Mouse (Mus musculus) ES-E14 (cell line): ENCODE data around the gene Mfn1. TPM values are rescaled to one million over a fixed set of nuclear protein-coding genes. Genes with fewer than 3 reads are reported as not detected.

ENCODE experiments used
- DNase-seq: peaks from one replicate; pipeline ENCODE4 v3.0.0-alpha.2; 2013; ENCODE audit warnings: low read depth, low spot score
- H3K27ac ChIP-seq: 2 replicates; pipeline ENCODE4 v1.5.1; 2012; ENCODE audit warnings: low read depth, mild to moderate bottlenecking, low read length, moderate library complexity, mixed read lengths; ENCODE audit not compliant: poor library complexity, insufficient read depth, severe bottlenecking
- H3K36me3 ChIP-seq: 2 replicates; pipeline ENCODE4 v1.6.1; 2012; ENCODE audit warnings: mild to moderate bottlenecking, low read length, moderate library complexity, mixed read lengths; ENCODE audit not compliant: control insufficient read depth, poor library complexity, insufficient read depth, severe bottlenecking
- H3K4me1 ChIP-seq, 2 experiments: fragments of 150-350 bp in 1 of 2; sonication (generic) in 1 of 2; 2 replicates each; pipeline ENCODE4 v1.6.1; 2012; ENCODE audit warnings: low read length in 2 of 2, mild to moderate bottlenecking in 1 of 2, mixed read lengths in 1 of 2; ENCODE audit not compliant: control insufficient read depth in 2 of 2, insufficient read depth in 2 of 2, poor library complexity in 1 of 2
- H3K4me3 ChIP-seq, 2 experiments: fragments of 150-350 bp in 1 of 2; sonication (generic) in 1 of 2; 2 replicates each; pipeline ENCODE4 v1.5.1; 2012; ENCODE audit warnings: low read length in 2 of 2, low read depth in 1 of 2, mild to moderate bottlenecking in 1 of 2, mixed read lengths in 1 of 2; ENCODE audit not compliant: insufficient read depth in 1 of 2, poor library complexity in 1 of 2, severe bottlenecking in 1 of 2
- H3K9ac ChIP-seq: 2 replicates; pipeline ENCODE4 v1.6.1; 2012; ENCODE audit warnings: low read depth, mild to moderate bottlenecking, low read length, mixed read lengths; ENCODE audit not compliant: poor library complexity, insufficient read depth, severe bottlenecking
- H3K9me3 ChIP-seq: fragments of 150-350 bp; sonication (generic); 2 replicates; pipeline ENCODE4 v1.6.1; 2012; ENCODE audit warnings: low read depth, mild to moderate bottlenecking, low read length; ENCODE audit not compliant: control insufficient read depth, insufficient read depth
- CHD2 ChIP-seq: IDR thresholded peaks from 2 replicates; pipeline ENCODE4 v1.6.1; 2014; ENCODE audit warnings: mild to moderate bottlenecking, low read depth, low read length, inconsistent platforms
- HCFC1 ChIP-seq: IDR thresholded peaks from 2 replicates; pipeline ENCODE4 v1.6.1; 2012; ENCODE audit warnings: low read length, inconsistent platforms, borderline replicate concordance; ENCODE audit not compliant: insufficient read depth
- MAFK ChIP-seq: IDR thresholded peaks from 2 replicates; pipeline ENCODE4 v1.6.1; 2014; ENCODE audit warnings: mild to moderate bottlenecking, low read depth, low read length, inconsistent platforms; ENCODE audit not compliant: insufficient read depth
- ZC3H11A ChIP-seq: IDR thresholded peaks from 2 replicates; pipeline ENCODE4 v1.6.1; 2012; ENCODE audit warnings: low read depth, mild to moderate bottlenecking, inconsistent platforms, low read length, borderline replicate concordance
- ZNF384 ChIP-seq: IDR thresholded peaks from 2 replicates; pipeline ENCODE4 v1.6.1; 2012; ENCODE audit warnings: low read depth, low read length, inconsistent platforms
- in situ Hi-C, 2 experiments: fragments of 600-800 bp; cut with MboI; formaldehyde crosslinking; loops; one replicate each; pipeline ENCODE4 v1.15.1; 2025; ENCODE audit warnings: low sequenced_read_pairs in 2 of 2, inconsistent platforms in 1 of 2; ENCODE audit not compliant: unreplicated experiment in 2 of 2
- total RNA-seq: library from RNA; depleted of rRNA; stranded (reverse); fragments of 300-350 nt; gene quantifications from 2 replicates; pipeline ENCODE4 v1.2.3, GENCODE M21; 2012

The Mfn1 gene
- total RNA-seq, 1 experiment: 35.1 TPM

DNA sequence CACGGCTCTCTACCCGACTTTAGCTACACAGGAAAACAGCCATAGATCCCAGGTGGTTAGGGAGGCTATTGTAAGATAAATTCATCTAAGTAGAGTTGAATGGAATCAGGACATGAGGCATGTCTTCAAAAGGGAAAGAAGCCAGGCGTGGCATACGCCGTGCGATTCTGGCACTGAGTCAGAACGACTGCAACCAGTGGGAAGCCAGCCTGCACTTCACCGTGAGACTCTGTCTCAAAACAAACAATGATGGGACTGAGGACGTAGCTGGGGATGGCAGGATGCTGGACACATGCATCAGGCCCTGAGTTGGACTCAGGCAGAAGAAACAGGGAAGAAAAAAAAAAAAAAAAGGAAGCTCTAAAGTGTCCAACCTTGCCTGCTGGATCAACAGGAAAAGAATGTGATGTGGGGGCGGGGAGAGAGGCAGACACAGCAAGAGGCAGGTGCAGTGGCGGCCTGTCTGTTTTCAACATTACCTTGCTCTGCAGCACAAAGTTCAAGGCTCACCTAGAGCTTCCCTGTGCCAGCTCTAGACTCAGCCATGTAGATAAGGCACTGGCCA is 82.4 kb downstream of the Mfn1 start:
- in situ Hi-C loops: no loop called here

DNA sequence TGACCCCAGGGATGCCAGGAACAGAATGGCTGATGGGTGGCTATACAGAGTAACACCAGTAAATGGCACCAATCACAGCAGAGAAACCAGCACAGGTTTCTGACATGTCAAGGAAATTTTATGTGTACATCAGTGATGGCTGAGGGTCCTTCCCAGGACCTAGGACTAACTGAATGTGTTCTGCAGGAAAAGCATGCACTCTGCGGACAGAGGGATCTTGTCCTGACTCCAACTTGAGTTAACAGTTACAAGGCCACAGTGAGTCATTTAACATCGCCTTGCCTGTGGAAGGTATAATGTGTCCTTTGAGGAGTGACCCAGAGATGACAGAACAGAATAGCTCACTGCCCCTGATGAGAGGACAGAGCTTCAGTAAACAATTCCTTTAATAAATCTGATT is 85.5 kb downstream of the Mfn1 start:
- no peak for TF ChIP-seq ZNF384
- TF ChIP-seq MAFK: no peak
- TF ChIP-seq HCFC1: no peak
- TF ChIP-seq ZC3H11A: no peak
- TF ChIP-seq CHD2: no peak
- Histone ChIP-seq H3K4me3 (no peak overlapping the region), H3K9ac (no peak overlapping the region), H3K9me3 (no peaks in the 10 kb centered on the region), H3K4me1 (peaks cover 2 to 19% of the 10 kb centered on the region in 2 experiments; a peak in 3 of 4 replicates), H3K27ac (no peak overlapping the region), H3K36me3 (no peaks in the 10 kb centered on the region)
- in situ Hi-C loops: no loop called here
- no peak for DNase-seq

More for the DNA sequence above, 82.4 kb downstream of the Mfn1 start:
- H3K36me3 ChIP-seq: no peaks in the 10 kb centered on the region
- H3K4me1 ChIP-seq: peaks cover 2 to 19% of the 10 kb centered on the region in 2 experiments; a peak in 3 of 4 replicates
- no peak overlapping the region for H3K9ac ChIP-seq
- H3K27ac ChIP-seq: no peak overlapping the region
- no peak for DNase-seq
- no peak overlapping the region for H3K4me3 ChIP-seq
- TF ChIP-seq ZC3H11A: no peak
- TF ChIP-seq CHD2: no peak
- no peak for TF ChIP-seq MAFK
- no peak for TF ChIP-seq ZNF384
- no peak for TF ChIP-seq HCFC1
- H3K9me3 ChIP-seq: no peaks in the 10 kb centered on the region

DNA sequence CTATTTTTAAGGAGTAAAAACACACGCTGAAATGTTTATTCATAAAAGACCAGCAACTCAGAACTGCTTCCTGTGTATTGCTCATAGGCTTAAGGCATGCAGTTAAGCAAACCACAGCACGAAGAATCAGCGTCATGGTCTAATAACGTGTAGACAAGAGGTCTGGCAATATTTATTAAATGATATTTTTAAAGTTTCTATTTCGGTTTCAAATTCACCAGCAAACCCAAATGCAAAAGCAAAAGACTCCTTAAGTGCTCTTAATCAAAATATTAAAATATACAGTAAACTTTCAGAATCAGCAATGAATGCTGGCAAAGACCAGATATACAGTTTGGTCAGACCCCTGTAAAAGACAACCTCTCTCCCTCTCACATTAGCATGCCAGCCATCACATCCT is 86.1 kb downstream of the Mfn1 start:
- in situ Hi-C loops: no loop called here
- H3K9ac ChIP-seq: no peak overlapping the region
- no peak overlapping the region for H3K27ac ChIP-seq
- H3K4me1 ChIP-seq: peaks cover 2 to 19% of the 10 kb centered on the region in 2 experiments; a peak in 3 of 4 replicates
- DNase-seq: no peak
- H3K36me3 ChIP-seq: no peaks in the 10 kb centered on the region
- H3K4me3 ChIP-seq: no peak overlapping the region; a peak in 1 of 4 replicates
- no peaks in the 10 kb centered on the region for H3K9me3 ChIP-seq
- TF ChIP-seq ZC3H11A (no peak), ZNF384 (no peak), HCFC1 (no peak), MAFK (no peak), CHD2 (no peak)

DNA sequence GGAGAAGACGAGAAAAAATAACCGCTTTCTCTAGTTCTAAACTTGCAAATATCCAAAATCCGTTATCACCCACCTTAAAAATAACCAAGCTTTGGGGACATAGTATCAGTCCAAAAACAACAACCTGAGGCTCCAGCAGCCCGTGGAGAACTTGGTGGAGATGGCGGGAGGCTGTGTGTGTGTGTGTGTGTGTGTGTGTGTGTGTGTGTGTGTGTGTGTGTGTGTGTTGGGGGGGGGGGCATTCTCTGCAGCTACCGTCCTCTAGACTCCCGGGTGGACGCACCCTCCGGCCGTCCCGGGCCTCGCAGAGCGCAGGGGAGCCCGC is 86.7 kb downstream of the Mfn1 start:
- Histone ChIP-seq H3K4me3 (peak overlapping the region; percentile 82 to 88), H3K36me3 (no peaks in the 10 kb centered on the region), H3K9ac (peak overlapping the region; percentile 66), H3K27ac (no peak overlapping the region), H3K9me3 (no peaks in the 10 kb centered on the region), H3K4me1 (peaks cover 2 to 21% of the 10 kb centered on the region in 2 experiments; a peak in 3 of 4 replicates)
- TF ChIP-seq CHD2 (no peak), HCFC1 (no peak), ZNF384 (no peak), MAFK (no peak), ZC3H11A (no peak)
- DNase-seq: no peak
- in situ Hi-C loops: no loop called here
